8 mouse cellular contexts compared by ENCODE assay signal in genomic region chr17:73009962-73010361, GRCm38 (mm10).
DNase-seq lines count a peak whose midpoint lies in the region; ATAC-seq and TF ChIP-seq lines count a peak whose summit lies in the region.

No protein-coding gene starts in this region.

- H3K9me3 ChIP-seq in hindbrain, embryonic 10.5 days: no peaks in the 10 kb centered on the region
- no peaks in the 10 kb centered on the region for H3K9me3 ChIP-seq in forebrain, embryonic 13.5 days (replicated peaks)
- H3K9me3 ChIP-seq in liver, embryonic 11.5 days (ENCODE audit: control insufficient read depth, low read length): no peaks in the 10 kb centered on the region

- H3K4me2 ChIP-seq in forebrain, embryonic 13.5 days: no peak overlapping the region
- no peak overlapping the region for H3K4me2 ChIP-seq in liver, embryonic 11.5 days

- H3K4me1 ChIP-seq in heart, adult 2 months (ENCODE audit: control insufficient read depth, insufficient read depth, low read length): peaks cover 18% of the 10 kb centered on the region
- peaks cover 25% of the 10 kb centered on the region for H3K4me1 ChIP-seq in hindbrain, embryonic 10.5 days (replicated peaks)
- peaks cover 6% of the 10 kb centered on the region; the same call in 1 of the 2 replicates for H3K4me1 ChIP-seq in forebrain, embryonic 13.5 days
- no peaks in the 10 kb centered on the region for H3K4me1 ChIP-seq in liver, embryonic 11.5 days (replicated peaks; ENCODE audit: control insufficient read depth, insufficient read depth, low read length)

- TF ChIP-seq POLR2A in heart, adult 2 months (IDR thresholded peaks at IDR 0.05; ENCODE audit: insufficient read depth, low read depth, low read length): no peak

- DNase-seq in layer of hippocampus, postnatal 10 days (ENCODE audit: low spot score in 2 of 2): peak; percentile 33 to 45
- no peak for DNase-seq in layer of hippocampus, adult 18-20 months (ENCODE audit: low spot score in 2 of 2)
- DNase-seq in Muller cell, postnatal 12 days (ENCODE audit: inconsistent ontology term): peak; percentile 83
- peak; percentile 66 to 69 for DNase-seq in heart, adult 2 months
- peak; percentile 67 to 70 for DNase-seq in lung, adult 18-20 months
- no peak for DNase-seq in hindbrain, embryonic 10.5 days (ENCODE audit: low spot score)
- no peak for DNase-seq in liver, embryonic 11.5 days (ENCODE audit: low spot score)

- WGBS in heart, adult 2 months: 55% methylated on average over 4 of the region's 4 CpGs
- 91% methylated on average over 4 of the region's 4 CpGs for WGBS in hindbrain, embryonic 10.5 days
- 89% methylated on average over 4 of the region's 4 CpGs for WGBS in forebrain, embryonic 13.5 days
- 85% methylated on average over 4 of the region's 4 CpGs for WGBS in liver, embryonic 11.5 days

- peak overlapping the region; percentile 40 for H3K27ac ChIP-seq in heart, adult 2 months
- H3K27ac ChIP-seq in hindbrain, embryonic 10.5 days: no peak overlapping the region
- no peak overlapping the region for H3K27ac ChIP-seq in forebrain, embryonic 13.5 days
- no peak overlapping the region for H3K27ac ChIP-seq in liver, embryonic 11.5 days (ENCODE audit: low read depth, low read length)

- ATAC-seq in forebrain, embryonic 13.5 days: no peak
- ATAC-seq in liver, embryonic 11.5 days (replicated peaks; ENCODE audit: low FRiP score): no peak

- H3K9ac ChIP-seq in heart, adult 2 months (ENCODE audit: low read depth, low read length): no peak overlapping the region
- H3K9ac ChIP-seq in forebrain, embryonic 13.5 days: no peak overlapping the region
- H3K9ac ChIP-seq in liver, embryonic 11.5 days (ENCODE audit: low read depth, low read length): no peak overlapping the region

- H3K79me2 ChIP-seq in heart, adult 2 months (replicated peaks; ENCODE audit: control insufficient read depth, insufficient read depth, low read length): no peaks in the 10 kb centered on the region

- no peak for TF ChIP-seq CTCF in heart, adult 2 months (IDR thresholded peaks at IDR 0.05)

- intact Hi-C loops in heart, adult 2 months (cut with DNase I): loop anchor here (1.0 to 2.0 kb wide), 2 partner anchors 91 to 120 kb away; partner anchors contain the start of gene Lbh

- H3K36me3 ChIP-seq in heart, adult 2 months (ENCODE audit: control insufficient read depth, insufficient read depth, low read length): no peaks in the 10 kb centered on the region
- no peaks in the 10 kb centered on the region for H3K36me3 ChIP-seq in hindbrain, embryonic 10.5 days
- no peaks in the 10 kb centered on the region for H3K36me3 ChIP-seq in forebrain, embryonic 13.5 days (ENCODE audit: poor library complexity, severe bottlenecking)
- H3K36me3 ChIP-seq in liver, embryonic 11.5 days (ENCODE audit: control insufficient read depth, insufficient read depth, low read length): no peaks in the 10 kb centered on the region

- no peak for TF ChIP-seq EP300 in heart, adult 2 months (IDR thresholded peaks at IDR 0.05; ENCODE audit: insufficient read depth, low read depth, low read length)

- no peaks in the 10 kb centered on the region for H3K27me3 ChIP-seq in heart, adult 2 months (ENCODE audit: control insufficient read depth, insufficient read depth, low read length)
- H3K27me3 ChIP-seq in hindbrain, embryonic 10.5 days (ENCODE audit: insufficient read depth, poor library complexity, severe bottlenecking): no peaks in the 10 kb centered on the region
- H3K27me3 ChIP-seq in forebrain, embryonic 13.5 days: no peaks in the 10 kb centered on the region
- H3K27me3 ChIP-seq in liver, embryonic 11.5 days (replicated peaks; ENCODE audit: control insufficient read depth, insufficient read depth, low read length): no peaks in the 10 kb centered on the region

- no peak overlapping the region for H3K4me3 ChIP-seq in heart, adult 2 months
- no peak overlapping the region for H3K4me3 ChIP-seq in hindbrain, embryonic 10.5 days
- H3K4me3 ChIP-seq in forebrain, embryonic 13.5 days: no peak overlapping the region
- H3K4me3 ChIP-seq in liver, embryonic 11.5 days (ENCODE audit: low read depth, low read length): no peak overlapping the region

Comparison
In these comparisons a context has a peak if more than half of its experiments do, and no peak if none do; other contexts are left out.
1. DNase-seq: peak in layer of hippocampus, postnatal 10 days (2 of 2), Muller cell, postnatal 12 days (single experiment), heart, adult 2 months (2 of 2) and lung, adult 18-20 months (2 of 2); none in layer of hippocampus, adult 18-20 months (0 of 2), hindbrain, embryonic 10.5 days (single experiment) and liver, embryonic 11.5 days (single experiment).